Mouse (Mus musculus): Measurements from ENCODE around the gene Ano2.

Ano2 gene

DNA sequence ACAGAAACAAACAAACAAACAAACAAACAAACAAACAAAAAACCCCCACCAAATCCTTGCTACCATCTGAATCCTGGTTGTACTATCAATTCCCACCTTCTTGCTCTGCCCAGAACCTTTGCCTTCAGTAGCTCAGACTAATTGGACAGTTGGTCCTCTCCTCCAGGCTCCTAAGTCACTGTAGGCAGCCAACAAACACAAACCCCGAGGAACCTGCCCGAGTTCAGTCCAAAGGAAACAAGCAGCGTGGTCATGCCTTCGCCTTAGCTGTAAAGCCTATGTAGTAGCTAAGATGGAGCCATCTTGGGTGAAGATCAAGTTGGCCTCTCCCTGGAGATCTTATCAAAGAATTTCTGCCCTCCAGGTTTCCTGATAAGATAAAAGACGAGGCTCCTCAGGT lies 362.9 kb downstream of the Ano2 start:
- DNase-seq (ENCODE audit: low read depth, low spot score) = no peak

DNA sequence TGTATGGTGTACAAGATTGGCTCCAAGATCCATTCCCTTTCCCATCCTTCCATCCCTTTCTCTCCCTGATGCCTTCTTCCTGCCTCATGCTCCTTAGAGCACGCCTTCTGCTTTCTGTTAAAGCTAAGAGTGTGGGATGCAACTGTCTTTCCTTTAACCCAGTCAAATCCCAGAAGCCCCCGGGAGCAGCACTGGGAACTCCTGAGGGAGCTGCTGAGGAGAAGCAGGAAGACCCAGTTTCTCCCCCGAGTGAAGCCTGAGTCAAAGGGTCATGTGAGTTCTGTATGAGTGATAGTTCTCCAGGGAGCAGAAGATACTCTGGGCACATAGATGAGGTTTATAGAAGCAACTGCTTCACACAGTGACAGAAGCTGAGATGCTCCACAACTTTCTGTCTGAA lies 367.5 kb downstream of the Ano2 start:
- DNase-seq (ENCODE audit: low read depth, low spot score) = no peak

DNA sequence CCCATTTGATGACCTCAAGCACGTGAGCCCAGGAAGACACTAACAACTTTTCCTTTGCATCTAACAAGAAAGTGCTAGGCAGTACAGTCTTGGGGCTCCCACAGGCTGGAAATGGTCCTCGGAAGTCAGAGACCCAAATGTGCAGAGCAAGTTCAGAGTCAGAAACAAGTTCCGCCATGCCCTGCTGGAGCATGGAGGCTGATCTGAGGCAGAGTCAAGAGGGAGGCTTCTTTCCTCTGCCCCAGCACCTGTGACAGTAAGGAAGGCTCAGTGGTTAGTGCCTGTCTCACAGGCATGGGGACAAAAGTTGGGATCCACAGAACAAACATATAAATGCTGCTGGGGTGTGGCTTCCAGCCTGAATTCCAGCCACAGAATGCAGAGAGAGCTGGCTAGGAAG lies 390.3 kb downstream of the Ano2 start:
- DNase-seq (ENCODE audit: low read depth, low spot score) = no peak

DNA sequence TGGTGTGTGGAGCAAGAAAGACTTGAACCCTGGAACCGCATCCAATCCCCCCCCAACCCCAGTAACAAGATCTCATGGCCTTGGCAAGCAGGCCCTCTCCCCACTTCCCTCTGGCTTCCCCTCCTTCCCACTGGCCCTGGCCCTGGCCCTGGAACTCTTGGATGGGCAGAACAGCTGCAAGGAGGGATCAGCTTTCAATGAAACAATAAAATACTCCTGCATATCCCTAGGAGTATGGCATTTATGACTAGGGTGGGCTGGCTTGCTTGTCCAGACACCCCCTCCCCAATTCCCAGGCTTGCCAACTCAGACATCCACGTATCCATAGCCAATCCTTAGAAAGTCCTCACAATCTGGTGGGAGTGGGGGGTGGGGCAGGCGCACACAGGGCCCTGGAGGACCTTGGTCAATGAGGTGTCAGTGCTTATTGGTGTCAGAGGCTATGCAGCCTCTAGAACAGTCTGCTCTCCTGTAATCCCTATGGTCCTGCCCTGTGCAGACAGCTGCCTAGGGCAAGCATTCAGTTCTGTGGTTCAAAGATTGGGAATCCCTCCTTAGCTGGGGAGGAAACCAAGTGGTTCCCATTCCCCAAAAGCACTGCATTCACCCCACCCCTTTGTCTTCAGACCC lies 396.2 kb downstream of the Ano2 start:
- no peak for DNase-seq (ENCODE audit: low read depth, low spot score)

DNA sequence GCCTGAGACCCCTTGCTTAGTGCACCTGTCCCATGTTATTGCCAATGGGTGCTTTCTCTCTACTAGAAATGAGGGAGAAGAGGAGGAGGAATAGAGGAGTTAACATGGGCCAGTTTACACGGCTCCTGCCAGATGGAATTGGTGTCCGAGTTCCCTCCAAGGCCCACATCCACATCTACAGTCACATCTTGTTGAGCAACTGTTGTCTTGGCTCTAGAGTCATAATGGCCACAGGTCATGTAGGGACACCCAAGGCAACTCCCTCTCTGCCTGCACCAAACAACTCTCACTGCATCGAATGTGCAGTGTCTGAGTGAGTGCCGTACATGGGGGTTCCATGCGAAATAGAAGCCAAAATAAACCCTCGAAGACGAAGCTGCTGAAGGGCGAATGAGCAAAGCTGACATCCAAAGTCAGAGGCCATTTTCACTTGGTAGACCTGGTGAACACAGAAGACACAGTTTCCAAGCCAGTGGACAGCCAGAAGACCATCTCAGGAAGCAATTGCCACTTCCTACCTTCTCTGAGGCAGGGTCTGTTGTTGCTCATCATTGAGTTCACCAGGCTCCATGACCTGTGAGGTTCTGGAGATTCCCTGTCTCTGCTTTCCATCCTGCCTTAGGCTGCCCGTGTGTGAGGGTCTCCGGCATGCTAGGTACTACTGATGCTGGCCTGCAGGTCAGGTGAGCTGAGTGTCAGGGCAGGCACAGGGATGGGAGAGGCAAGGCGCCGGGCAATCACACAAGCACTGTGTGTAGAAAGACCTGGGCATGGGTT lies 398.5 kb downstream of the Ano2 start:
- no peak for DNase-seq (ENCODE audit: low read depth, low spot score)
